Mouse (Mus musculus): ENCODE measurements around the gene Itpr2.

Itpr2 gene

GRCm38 (mm10) chr6:146314304-146314703 lies 187.7 kb downstream of the Itpr2 start:
- DNase-seq (ENCODE audit: low spot score in 2 of 2) = no peak

GRCm38 (mm10) chr6:146313396-146313795 lies 188.6 kb downstream of the Itpr2 start:
- peak; percentile 8 to 9 for DNase-seq (ENCODE audit: low spot score in 2 of 2)

DNA sequence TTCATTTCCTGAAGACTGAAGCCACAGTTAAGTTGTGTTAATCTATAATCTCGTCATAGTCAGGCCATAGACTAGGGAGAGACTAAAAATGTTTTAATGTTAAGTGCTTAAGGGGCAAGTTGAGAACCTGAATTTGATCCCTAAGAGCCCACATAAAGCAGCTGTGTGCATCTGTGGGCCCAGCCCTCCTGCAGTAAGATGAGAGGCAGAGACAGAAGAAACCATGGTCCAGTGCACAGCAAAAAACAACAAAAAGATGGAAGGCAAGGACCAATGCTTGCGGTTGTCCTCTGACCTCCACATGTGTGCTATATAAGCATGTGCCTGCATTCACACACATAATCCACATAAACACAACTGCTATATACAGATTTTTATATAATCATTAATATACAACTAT lies 191.8 kb downstream of the Itpr2 start:
- no peak for DNase-seq (ENCODE audit: low spot score in 2 of 2)

- no peak for DNase-seq (ENCODE audit: low spot score in 2 of 2)
Observed at GRCm38 (mm10) chr6:146309335-146309734, 192.7 kb downstream of the Itpr2 start.

GRCm38 (mm10) chr6:146305995-146306394 lies 196.0 kb downstream of the Itpr2 start:
- DNase-seq (ENCODE audit: low spot score in 2 of 2) = no peak

GRCm38 (mm10) chr6:146304088-146304487 lies 197.9 kb downstream of the Itpr2 start:
- no peak for DNase-seq (ENCODE audit: low spot score in 2 of 2)

DNA sequence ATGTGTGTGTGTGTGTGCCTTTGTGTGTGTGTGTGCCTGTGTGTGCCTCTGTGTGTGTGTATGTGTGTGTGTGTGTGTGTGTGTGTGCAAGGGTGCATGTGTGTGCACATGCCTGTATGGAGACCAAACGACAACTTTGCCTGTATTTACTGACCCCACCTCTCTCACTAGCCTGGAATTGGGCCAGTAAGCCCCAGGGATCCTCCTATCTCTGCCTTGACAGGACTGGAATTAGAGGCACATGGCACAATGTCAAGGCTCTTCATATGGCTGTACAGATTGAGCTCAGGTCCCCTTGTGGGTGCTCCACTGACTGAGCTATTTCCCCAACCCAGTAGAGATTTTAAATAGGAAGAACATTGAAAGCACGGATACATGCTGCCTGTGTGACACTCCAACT lies 198.7 kb downstream of the Itpr2 start:
- DNase-seq (ENCODE audit: low spot score in 2 of 2) = no peak

- DNase-seq (ENCODE audit: low spot score in 2 of 2) = no peak
Observed at GRCm38 (mm10) chr6:146302574-146303130, 199.4 kb downstream of the Itpr2 start.

DNA sequence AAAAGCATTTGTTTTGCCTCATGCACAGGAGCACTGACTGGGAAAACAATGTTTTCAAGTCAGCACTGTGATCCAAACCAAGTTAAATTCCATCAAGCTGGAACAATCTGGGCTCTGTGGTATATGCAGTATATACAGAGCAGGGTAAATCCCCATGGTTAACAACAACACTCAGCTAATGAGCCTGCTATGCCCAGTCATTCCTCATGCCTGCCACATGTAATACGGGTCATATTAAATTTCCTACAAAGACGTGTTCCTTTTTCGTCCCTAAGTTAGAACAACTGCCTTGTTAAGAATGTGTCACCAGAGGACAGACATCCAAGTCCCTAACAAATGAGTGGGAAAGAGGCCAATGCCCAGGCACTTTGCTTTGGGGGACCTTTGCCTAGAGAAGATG lies 199.9 kb downstream of the Itpr2 start:
- DNase-seq (ENCODE audit: low spot score in 2 of 2) = no peak

DNA sequence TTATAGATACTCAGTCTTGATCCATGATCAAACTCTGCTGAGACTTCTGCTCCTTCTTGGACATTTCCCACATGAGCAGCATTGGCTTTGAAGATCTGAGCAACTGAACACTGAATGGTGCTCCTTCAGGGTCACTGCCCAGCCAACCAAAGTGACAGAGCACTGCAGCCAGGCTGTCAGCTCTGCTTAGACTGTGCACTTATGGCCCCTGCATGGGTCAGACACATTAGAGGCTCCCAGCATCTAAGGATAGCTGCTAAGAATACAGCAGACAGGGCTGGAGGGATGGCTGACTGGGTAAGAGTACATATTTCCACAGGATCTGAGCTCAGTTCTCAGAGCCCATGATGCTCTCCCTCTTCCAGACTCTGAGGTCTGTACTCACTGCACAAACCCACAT lies 201.1 kb downstream of the Itpr2 start:
- no peak for DNase-seq (ENCODE audit: low spot score in 2 of 2)

DNA sequence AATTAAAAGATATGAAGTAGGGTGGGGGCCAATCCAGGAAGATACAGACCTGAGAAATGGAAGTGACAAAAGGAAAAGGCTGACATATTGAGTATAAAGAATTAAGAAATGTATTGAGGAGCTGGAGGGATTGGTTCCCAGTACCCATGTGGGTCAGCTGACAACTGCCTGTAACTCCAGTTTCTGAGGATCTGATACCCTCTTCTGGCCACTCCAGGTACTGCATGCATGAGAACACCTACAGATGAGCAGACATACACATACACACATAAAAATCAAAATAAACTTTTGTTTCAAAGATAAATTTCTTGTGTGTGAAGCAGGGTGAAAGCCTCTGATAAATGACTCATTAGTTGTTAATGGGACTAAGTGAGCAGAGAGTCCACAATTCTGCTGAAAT lies 203.3 kb downstream of the Itpr2 start:
- DNase-seq (ENCODE audit: low spot score in 2 of 2) = no peak

DNA sequence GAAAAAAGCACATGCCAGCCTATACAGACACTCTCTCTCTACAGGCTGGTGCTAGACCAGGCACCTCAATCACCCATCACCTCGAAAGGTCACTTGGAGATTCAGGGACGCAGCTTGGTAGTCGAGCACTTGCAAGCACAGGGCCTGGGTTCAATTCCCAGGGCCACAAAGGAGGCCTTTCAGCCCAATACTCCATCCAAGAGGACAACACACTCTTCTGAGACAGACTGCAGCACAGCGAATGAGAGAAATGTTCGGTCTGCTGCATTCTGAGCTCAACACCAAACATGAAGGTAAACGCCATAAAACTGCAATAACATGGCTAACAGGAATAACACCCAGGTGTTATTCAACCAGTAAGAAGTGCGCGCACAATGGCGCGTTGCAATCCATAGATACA lies 211.0 kb downstream of the Itpr2 start:
- DNase-seq (ENCODE audit: low spot score in 2 of 2) = no peak

DNA sequence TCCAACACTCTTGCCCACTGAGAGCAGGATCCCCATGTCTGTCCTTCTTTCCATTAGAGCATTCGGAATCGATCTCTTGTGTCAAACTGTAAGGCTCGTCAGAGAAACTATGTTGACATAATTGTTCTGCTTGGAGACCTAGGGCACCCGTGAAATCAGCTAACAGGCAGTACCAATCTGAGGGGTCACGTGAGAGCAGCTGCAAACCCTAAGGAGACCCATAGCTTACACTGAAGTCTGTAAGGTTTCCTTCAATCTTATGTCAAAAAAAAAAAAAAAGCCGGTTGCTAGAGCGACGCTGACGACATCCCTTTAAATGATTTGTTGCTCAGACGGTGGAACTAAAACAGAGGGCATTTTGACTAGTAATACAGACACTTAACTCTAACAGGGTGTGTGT lies 212.2 kb downstream of the Itpr2 start:
- no peak for DNase-seq (ENCODE audit: low spot score in 2 of 2)

DNA sequence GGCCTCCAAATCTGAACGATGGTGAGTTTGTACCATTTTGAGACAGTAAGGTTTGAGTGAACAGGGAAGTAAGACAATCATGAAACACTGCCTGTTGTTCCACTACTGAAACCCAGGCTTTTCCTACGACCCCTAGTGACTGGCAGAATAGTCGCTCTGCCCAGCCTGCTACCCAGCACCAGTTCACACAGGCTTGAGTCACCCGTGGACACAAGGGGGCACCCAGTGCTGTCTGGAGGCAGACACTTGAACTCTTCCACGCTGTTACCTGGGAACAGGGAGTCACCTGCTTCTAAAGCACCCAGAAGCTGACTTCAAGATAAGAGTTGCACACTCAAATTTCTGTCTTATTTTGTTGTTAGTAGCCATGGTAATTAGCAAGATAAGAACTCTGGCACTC lies 213.8 kb downstream of the Itpr2 start:
- DNase-seq (ENCODE audit: low spot score in 2 of 2) = no peak

GRCm38 (mm10) chr6:146284921-146285565 lies 217.0 kb downstream of the Itpr2 start:
- no peak for DNase-seq (ENCODE audit: low spot score in 2 of 2)

GRCm38 (mm10) chr6:146283981-146284380 lies 218.0 kb downstream of the Itpr2 start:
- no peak for DNase-seq (ENCODE audit: low spot score in 2 of 2)

GRCm38 (mm10) chr6:146282061-146282659 lies 219.9 kb downstream of the Itpr2 start:
- no peak for DNase-seq (ENCODE audit: low spot score in 2 of 2)

GRCm38 (mm10) chr6:146281176-146281899 lies 220.7 kb downstream of the Itpr2 start:
- peak in 1 of 2 experiments; percentile 21 for DNase-seq (ENCODE audit: low spot score in 2 of 2)

DNA sequence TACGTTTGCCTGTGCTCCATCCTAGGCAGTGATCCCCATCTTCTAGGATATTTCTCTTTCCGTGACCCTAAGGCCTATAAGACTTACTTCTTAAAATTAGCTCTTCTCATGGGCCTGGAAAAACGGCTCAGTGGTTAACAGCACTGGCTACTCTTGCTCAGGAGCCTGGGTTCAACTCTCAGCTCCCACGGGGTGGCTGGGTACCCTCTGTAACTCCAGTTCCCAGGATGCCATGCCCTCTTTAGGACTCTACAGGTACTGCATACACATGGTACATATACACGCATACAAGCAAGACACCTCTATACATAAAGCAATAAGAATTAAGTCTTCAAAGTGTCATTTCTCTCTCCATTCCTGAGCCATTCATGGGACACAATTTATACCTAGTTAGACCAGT lies 228.8 kb downstream of the Itpr2 start:
- no peak for DNase-seq (ENCODE audit: low spot score in 2 of 2)

DNA sequence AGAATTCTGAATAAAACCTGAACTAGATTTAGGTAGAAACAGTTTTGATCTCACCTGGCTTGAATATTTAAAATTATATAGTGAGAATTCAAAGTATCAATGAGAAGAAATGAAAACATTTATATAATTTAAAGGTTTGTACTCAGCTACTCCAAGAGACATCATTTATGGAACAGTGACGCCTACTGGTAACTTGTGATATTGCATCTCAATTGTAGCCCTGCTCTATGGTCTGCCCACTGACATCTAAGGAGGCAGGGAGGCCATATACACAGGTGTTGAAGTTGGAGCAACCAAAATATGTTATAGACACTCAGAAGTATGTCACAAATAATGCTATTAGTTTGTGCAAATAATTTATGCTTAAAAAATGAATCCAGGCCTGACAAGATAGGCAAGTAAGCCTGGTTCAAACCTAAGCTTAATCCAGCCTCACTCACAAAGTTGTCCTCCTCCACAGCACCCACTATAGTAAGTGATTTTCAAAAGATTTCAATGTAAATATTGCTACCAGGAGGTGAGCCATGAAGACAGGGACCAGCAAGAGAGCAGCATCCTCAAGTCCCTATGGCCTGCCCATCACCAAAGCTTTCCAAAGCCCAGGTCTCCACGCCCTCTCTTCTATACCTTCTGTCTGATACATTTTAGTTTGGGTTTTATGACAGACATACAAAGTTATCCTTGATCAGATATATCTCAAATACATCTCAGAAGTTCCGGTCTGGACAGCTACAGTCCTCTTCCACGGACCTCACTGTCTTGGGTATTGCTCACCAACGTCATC lies 229.6 kb downstream of the Itpr2 start:
- peak; percentile 60 to 72 for DNase-seq (ENCODE audit: low spot score in 2 of 2)

DNA sequence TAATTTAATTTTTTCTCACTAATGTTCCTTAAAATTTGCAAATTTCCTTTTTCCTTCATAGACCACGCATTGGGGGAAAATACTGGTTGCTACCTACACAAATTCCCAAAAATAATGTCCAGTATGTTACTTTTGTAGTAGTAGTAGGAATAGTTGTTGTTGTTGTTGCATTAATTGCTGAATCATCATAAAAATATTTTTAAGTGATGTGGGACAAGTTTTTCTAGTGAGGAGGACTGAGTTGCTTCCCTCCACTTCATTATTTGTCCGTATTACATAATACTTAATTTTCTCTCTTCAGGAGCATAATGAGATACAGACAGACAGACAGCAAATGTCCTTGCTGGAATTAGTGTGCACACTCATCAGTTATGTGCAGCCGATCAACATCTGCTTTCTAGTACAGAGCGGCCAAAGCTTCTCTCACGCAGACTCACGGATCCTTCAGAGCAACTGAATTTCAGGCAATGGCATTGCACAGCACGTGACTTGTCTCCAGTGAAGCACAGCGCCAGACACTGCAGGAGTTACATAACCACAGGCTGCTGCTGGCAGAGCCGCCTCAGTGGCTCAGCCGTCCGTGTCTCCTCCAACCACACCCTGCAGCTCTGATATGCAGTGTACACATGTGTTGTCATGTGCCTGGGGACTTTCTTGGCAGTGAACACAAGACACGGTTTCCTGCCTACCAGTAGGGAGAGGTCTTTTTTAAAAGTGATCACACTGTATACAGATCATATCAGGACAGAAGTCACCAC lies 231.1 kb downstream of the Itpr2 start:
- peak; percentile 91 to 92 for DNase-seq (ENCODE audit: low spot score in 2 of 2)
